Mouse (Mus musculus): ENCODE data around the gene Pth1r.

Pth1r gene

GRCm38 (mm10) chr9:110716775-110717174, 30.2 kb downstream of the Pth1r start:
- peak; percentile 11 to 44 for DNase-seq (ENCODE audit: low spot score in 2 of 2)

- DNase-seq (ENCODE audit: low spot score in 2 of 2), result no peak
Measured at GRCm38 (mm10) chr9:110715426-110715825, 31.5 kb downstream of the Pth1r start.

GRCm38 (mm10) chr9:110713389-110713788, 33.6 kb downstream of the Pth1r start:
- DNase-seq (ENCODE audit: low spot score in 2 of 2), result no peak

- DNase-seq (ENCODE audit: low spot score in 2 of 2), result no peak
Measured at GRCm38 (mm10) chr9:110712545-110712944, 34.4 kb downstream of the Pth1r start.

GRCm38 (mm10) chr9:110711996-110712395, 34.9 kb downstream of the Pth1r start:
- no peak for DNase-seq (ENCODE audit: low spot score in 2 of 2)

GRCm38 (mm10) chr9:110711532-110711931, 35.4 kb downstream of the Pth1r start:
- DNase-seq (ENCODE audit: low spot score in 2 of 2), result no peak

GRCm38 (mm10) chr9:110709640-110710258, 37.2 kb downstream of the Pth1r start:
- peak; percentile 83 to 88 for DNase-seq (ENCODE audit: low spot score in 2 of 2)

GRCm38 (mm10) chr9:110706784-110707183, 40.2 kb downstream of the Pth1r start:
- DNase-seq (ENCODE audit: low spot score in 2 of 2), result no peak

GRCm38 (mm10) chr9:110703951-110704350, 43.0 kb downstream of the Pth1r start:
- no peak for DNase-seq (ENCODE audit: low spot score in 2 of 2)

- no peak for DNase-seq (ENCODE audit: low spot score in 2 of 2)
Measured at GRCm38 (mm10) chr9:110702848-110703247, 44.1 kb downstream of the Pth1r start.

- DNase-seq (ENCODE audit: low spot score in 2 of 2), result no peak
Measured at GRCm38 (mm10) chr9:110701114-110702032, 45.6 kb downstream of the Pth1r start.

GRCm38 (mm10) chr9:110699574-110699973, 47.4 kb downstream of the Pth1r start:
- no peak for DNase-seq (ENCODE audit: low spot score in 2 of 2)

GRCm38 (mm10) chr9:110697465-110697864, 49.5 kb downstream of the Pth1r start:
- DNase-seq (ENCODE audit: low spot score in 2 of 2), result no peak

- DNase-seq (ENCODE audit: low spot score in 2 of 2), result no peak
Measured at GRCm38 (mm10) chr9:110696427-110696826, 50.5 kb downstream of the Pth1r start.

GRCm38 (mm10) chr9:110695165-110695755, 51.7 kb downstream of the Pth1r start:
- no peak for DNase-seq (ENCODE audit: low spot score in 2 of 2)

GRCm38 (mm10) chr9:110689261-110689779, 57.6 kb downstream of the Pth1r start:
- DNase-seq (ENCODE audit: low spot score in 2 of 2), result no peak

- DNase-seq (ENCODE audit: low spot score in 2 of 2), result no peak
Measured at GRCm38 (mm10) chr9:110687846-110688245, 59.1 kb downstream of the Pth1r start.

GRCm38 (mm10) chr9:110687061-110687460, 59.9 kb downstream of the Pth1r start:
- DNase-seq (ENCODE audit: low spot score in 2 of 2), result no peak

- no peak for DNase-seq (ENCODE audit: low spot score in 2 of 2)
Measured at GRCm38 (mm10) chr9:110686472-110686871, 60.5 kb downstream of the Pth1r start.

- no peak for DNase-seq (ENCODE audit: low spot score in 2 of 2)
Measured at GRCm38 (mm10) chr9:110685591-110685990, 61.4 kb downstream of the Pth1r start.

- peak in 1 of 2 experiments; percentile 18 for DNase-seq (ENCODE audit: low spot score in 2 of 2)
Measured at GRCm38 (mm10) chr9:110685187-110685586, 61.8 kb downstream of the Pth1r start.

GRCm38 (mm10) chr9:110684100-110684831, 62.7 kb downstream of the Pth1r start:
- no peak for DNase-seq (ENCODE audit: low spot score in 2 of 2)

Data from thymus, postnatal 10 days (tissue).